ENCODE assay signal across 7 mouse cellular contexts in genomic region chr13:90922751-90923612, GRCm38 (mm10). TPM values are rescaled to one million over a fixed set of nuclear protein-coding genes. Genes with fewer than 3 reads are reported as not detected.
DNase-seq lines count a peak whose midpoint lies in the region; ATAC-seq lines count a peak whose summit lies in the region.

Rps23 (plus strand) TSS chr13:90922958.

- no peaks in the 10 kb centered on the region for H3K27me3 ChIP-seq in intestine, embryonic 15.5 days (replicated peaks)
- no peaks in the 10 kb centered on the region for H3K27me3 ChIP-seq in midbrain, embryonic 10.5 days (ENCODE audit: low read depth, poor library complexity, severe bottlenecking)

- WGBS in intestine, embryonic 15.5 days, result under 1% methylated on average over 57 of the region's 57 CpGs
- under 1% methylated on average over 57 of the region's 57 CpGs for WGBS in midbrain, embryonic 10.5 days

- H3K4me2 ChIP-seq in intestine, embryonic 15.5 days (replicated peaks), result peak within 1 kb of the TSS; percentile 57

- H3K27ac ChIP-seq in intestine, embryonic 15.5 days, result peak within 1 kb of the TSS; percentile 77
- H3K27ac ChIP-seq in midbrain, embryonic 10.5 days (replicated peaks), result peak within 1 kb of the TSS; percentile 97

- no peaks in the 10 kb centered on the region for H3K9me3 ChIP-seq in intestine, embryonic 15.5 days
- H3K9me3 ChIP-seq in midbrain, embryonic 10.5 days (replicated peaks), result no peaks in the 10 kb centered on the region

- intact Hi-C loops in gastrocnemius, postnatal 36 days (cut with DNase I), result no loop called here
- intact Hi-C loops in left cerebral cortex, postnatal 25 days (cut with DNase I), result no loop called here

- no peaks in the 10 kb centered on the region for H3K4me1 ChIP-seq in intestine, embryonic 15.5 days (replicated peaks)
- H3K4me1 ChIP-seq in midbrain, embryonic 10.5 days, result peaks cover 5% of the 10 kb centered on the region; the same call in 1 of the 2 replicates

- H3K36me3 ChIP-seq in intestine, embryonic 15.5 days, result no peaks in the 10 kb centered on the region
- H3K36me3 ChIP-seq in midbrain, embryonic 10.5 days, result peaks cover 38% of the 10 kb centered on the region

- DNase-seq in adrenal gland, adult 2 months, result peak; percentile 90
- DNase-seq in embryo, embryonic 11.5 days (ENCODE audit: low read depth, low spot score), result peak; percentile 85
- DNase-seq in gastrocnemius, postnatal 36 days, result peak; percentile 85 to 90
- DNase-seq in left cerebral cortex, postnatal 25 days (ENCODE audit: low spot score in 2 of 2), result peak; percentile 90
- peak; percentile 90 for DNase-seq in midbrain, embryonic 10.5 days (ENCODE audit: low spot score)
- DNase-seq in right cerebral cortex, postnatal 4 days, result peak; percentile 85

- H3K9ac ChIP-seq in intestine, embryonic 15.5 days, result peak within 1 kb of the TSS; percentile 95

- H3K4me3 ChIP-seq in intestine, embryonic 15.5 days (replicated peaks), result peak within 1 kb of the TSS; percentile 73
- peak within 1 kb of the TSS; percentile 87 for H3K4me3 ChIP-seq in midbrain, embryonic 10.5 days

- ATAC-seq in intestine, embryonic 15.5 days, result peak; percentile 98

RNA-seq across cellular contexts. Expression of gene Rps23, which starts in this region (rescaled TPM):
- 100 to 1,000 TPM; 297 to 405 TPM for total RNA-seq in adrenal gland, adult 2 months (2021)
- polyA plus RNA-seq in adrenal gland, adult 2 months (2012; rRNA removed), result 20.5 and 21.8 TPM in 2 replicates
- 100 to 1,000 TPM; 142 to 205 TPM for total RNA-seq in gastrocnemius, postnatal 36 days (2021)
- 222 and 261 TPM in 2 replicates for polyA plus RNA-seq in intestine, embryonic 15.5 days (2015; fragmentation: Nextera tagmentation; extraction: Ambion mirVana)
- 100 to 1,000 TPM; 181 to 217 TPM for total RNA-seq in left cerebral cortex, postnatal 25 days (2021)
- 160 and 190 TPM in 2 replicates for polyA plus RNA-seq in midbrain, embryonic 10.5 days (2016; fragmentation: Nextera tagmentation; extraction: Ambion mirVana)

Comparison
In these comparisons a context has a peak if more than half of its experiments do, and no peak if none do; other contexts are left out.
1. Peak in every context shown above with its lines: DNase-seq, ATAC-seq, H3K4me3 ChIP-seq and H3K27ac ChIP-seq.